Comparison of ENCODE assay signal across 20 mouse cellular contexts in genomic region chr5:71093807-71094206, GRCm38 (mm10). TPM values are rescaled to one million over a fixed set of nuclear protein-coding genes. Genes with fewer than 3 reads are reported as not detected.
A peak's percentile ranks its signal among the peaks of the same experiment; 100 is the strongest.
DNase-seq lines count a peak whose midpoint lies in the region; ATAC-seq lines count a peak whose summit lies in the region.
"Had no signal": no experiment of that assay in that cellular context is flagged by ENCODE, and none has a peak within 500 bp of the region (broad histone marks: within the 10 kb centered on the region; RNA-seq: fewer than 3 reads in every experiment).

No protein-coding gene starts in this region.

- no peak overlapping the region for H3K9ac ChIP-seq in forebrain, embryonic 14.5 days (ENCODE audit: low read length)
- no peak overlapping the region for H3K9ac ChIP-seq in forebrain, embryonic 16.5 days (replicated peaks; ENCODE audit: low read depth, low read length)
- no peak overlapping the region for H3K9ac ChIP-seq in midbrain, embryonic 14.5 days (replicated peaks; ENCODE audit: low read length)
- H3K9ac ChIP-seq in midbrain, embryonic 11.5 days (ENCODE audit: low read length), result no peak overlapping the region
- H3K9ac ChIP-seq in hindbrain, embryonic 15.5 days, result no peak overlapping the region
- H3K9ac ChIP-seq: embryonic facial prominence, embryonic 12.5 days had no signal

- H3K27ac ChIP-seq in forebrain, embryonic 14.5 days (ENCODE audit: low read depth, low read length), result no peak overlapping the region
- H3K27ac ChIP-seq in forebrain, embryonic 16.5 days (ENCODE audit: low read length), result no peak overlapping the region
- no peak overlapping the region for H3K27ac ChIP-seq in midbrain, embryonic 14.5 days (replicated peaks; ENCODE audit: low read depth, low read length)
- H3K27ac ChIP-seq in midbrain, embryonic 11.5 days (ENCODE audit: low read depth, low read length), result no peak overlapping the region
- no peak overlapping the region for H3K27ac ChIP-seq in hindbrain, embryonic 15.5 days (replicated peaks)
- H3K27ac ChIP-seq: embryonic facial prominence, embryonic 12.5 days had no signal

- no peak overlapping the region for H3K4me3 ChIP-seq in forebrain, embryonic 14.5 days (ENCODE audit: low read depth, low read length)
- no peak overlapping the region for H3K4me3 ChIP-seq in forebrain, embryonic 16.5 days (replicated peaks; ENCODE audit: low read length)
- peak overlapping the region; percentile 79 for H3K4me3 ChIP-seq in midbrain, embryonic 14.5 days (replicated peaks; ENCODE audit: low read depth, low read length)
- no peak overlapping the region for H3K4me3 ChIP-seq in midbrain, embryonic 11.5 days (ENCODE audit: low read depth, low read length)
- peak overlapping the region; percentile 80 for H3K4me3 ChIP-seq in hindbrain, embryonic 15.5 days
- H3K4me3 ChIP-seq: embryonic facial prominence, embryonic 12.5 days had no signal

- peak overlapping the region; percentile 74; the same call in 1 of the 2 replicates for H3K4me2 ChIP-seq in forebrain, embryonic 14.5 days (ENCODE audit: low read length)
- H3K4me2 ChIP-seq in forebrain, embryonic 16.5 days (ENCODE audit: low read length), result no peak overlapping the region
- peak overlapping the region; percentile 85 for H3K4me2 ChIP-seq in midbrain, embryonic 14.5 days (ENCODE audit: low read length)
- no peak overlapping the region for H3K4me2 ChIP-seq in midbrain, embryonic 11.5 days
- peak overlapping the region; percentile 71 for H3K4me2 ChIP-seq in hindbrain, embryonic 15.5 days
- H3K4me2 ChIP-seq: embryonic facial prominence, embryonic 12.5 days had no signal

- H3K36me3 ChIP-seq in forebrain, embryonic 14.5 days (ENCODE audit: control insufficient read depth, insufficient read depth, low read length), result no peaks in the 10 kb centered on the region
- no peaks in the 10 kb centered on the region for H3K36me3 ChIP-seq in forebrain, embryonic 16.5 days (ENCODE audit: control insufficient read depth, insufficient read depth)
- no peaks in the 10 kb centered on the region for H3K36me3 ChIP-seq in midbrain, embryonic 14.5 days (ENCODE audit: control insufficient read depth, insufficient read depth, low read length)
- H3K36me3 ChIP-seq in midbrain, embryonic 11.5 days (ENCODE audit: control insufficient read depth, insufficient read depth, low read length), result no peaks in the 10 kb centered on the region
- no peaks in the 10 kb centered on the region for H3K36me3 ChIP-seq in hindbrain, embryonic 15.5 days
- H3K36me3 ChIP-seq: embryonic facial prominence, embryonic 12.5 days had no signal

- peaks cover 7% of the 10 kb centered on the region; the same call in 1 of the 2 replicates for H3K4me1 ChIP-seq in forebrain, embryonic 14.5 days (ENCODE audit: control insufficient read depth, insufficient read depth, low read length)
- H3K4me1 ChIP-seq in forebrain, embryonic 16.5 days (replicated peaks; ENCODE audit: control insufficient read depth, insufficient read depth, low read length), result peaks cover 4% of the 10 kb centered on the region; the same call in 1 of the 2 replicates
- peaks cover 12% of the 10 kb centered on the region; the same call in 1 of the 2 replicates for H3K4me1 ChIP-seq in midbrain, embryonic 14.5 days (ENCODE audit: control insufficient read depth, insufficient read depth, low read length)
- H3K4me1 ChIP-seq in midbrain, embryonic 11.5 days (ENCODE audit: control insufficient read depth, insufficient read depth, low read length), result peaks cover 2% of the 10 kb centered on the region; the same call in 1 of the 2 replicates
- H3K4me1 ChIP-seq in hindbrain, embryonic 15.5 days (replicated peaks), result peaks cover 16% of the 10 kb centered on the region
- H3K4me1 ChIP-seq: embryonic facial prominence, embryonic 12.5 days had no signal

- no peaks in the 10 kb centered on the region for H3K27me3 ChIP-seq in forebrain, embryonic 14.5 days (replicated peaks; ENCODE audit: control insufficient read depth, insufficient read depth, low read length)
- no peaks in the 10 kb centered on the region for H3K27me3 ChIP-seq in forebrain, embryonic 16.5 days (replicated peaks; ENCODE audit: control insufficient read depth, insufficient read depth, low read length)
- no peaks in the 10 kb centered on the region for H3K27me3 ChIP-seq in midbrain, embryonic 14.5 days (ENCODE audit: control insufficient read depth, insufficient read depth, low read length)
- H3K27me3 ChIP-seq in midbrain, embryonic 11.5 days (ENCODE audit: control insufficient read depth, insufficient read depth, low read length), result peaks cover 2% of the 10 kb centered on the region; the same call in 1 of the 2 replicates
- H3K27me3 ChIP-seq in hindbrain, embryonic 15.5 days, result no peaks in the 10 kb centered on the region

- no peaks in the 10 kb centered on the region for H3K9me3 ChIP-seq in forebrain, embryonic 14.5 days (replicated peaks; ENCODE audit: control insufficient read depth, low read length)
- no peaks in the 10 kb centered on the region for H3K9me3 ChIP-seq in forebrain, embryonic 16.5 days (ENCODE audit: control insufficient read depth, low read length)
- no peaks in the 10 kb centered on the region for H3K9me3 ChIP-seq in midbrain, embryonic 14.5 days (ENCODE audit: control insufficient read depth, low read length)
- H3K9me3 ChIP-seq in midbrain, embryonic 11.5 days (ENCODE audit: control insufficient read depth, low read length), result no peaks in the 10 kb centered on the region
- H3K9me3 ChIP-seq in hindbrain, embryonic 15.5 days, result no peaks in the 10 kb centered on the region
- H3K9me3 ChIP-seq: embryonic facial prominence, embryonic 12.5 days had no signal

- WGBS in forebrain, embryonic 14.5 days, result 50% methylated on average over 2 of the region's 2 CpGs
- WGBS in forebrain, embryonic 16.5 days, result 50% methylated on average over 2 of the region's 2 CpGs
- WGBS in midbrain, embryonic 14.5 days, result 73% methylated on average over 2 of the region's 2 CpGs
- WGBS in midbrain, embryonic 11.5 days, result 79% methylated on average over 2 of the region's 2 CpGs
- 56% methylated on average over 2 of the region's 2 CpGs for WGBS in hindbrain, embryonic 15.5 days

- peak; percentile 64 for DNase-seq in forebrain, embryonic 14.5 days (ENCODE audit: low spot score)
- DNase-seq in midbrain, embryonic 14.5 days, result peak; percentile 69
- no peak for DNase-seq in midbrain, embryonic 11.5 days (ENCODE audit: low spot score, missing footprints)
- DNase-seq in heart, adult 9 months (ENCODE audit: low spot score in 2 of 2), result no peak
- DNase-seq in layer of hippocampus, postnatal 10 days (ENCODE audit: low spot score in 2 of 2), result no peak
- DNase-seq: cerebellum, adult 11-12 months; gastrocnemius, postnatal 10 days; heart, postnatal 14 days; kidney, postnatal 10 days; layer of hippocampus, adult 9-11 months; liver; lung, adult 18-20 months; lung, postnatal 4 days; thymus, postnatal 4 days had no signal

- ATAC-seq in forebrain, embryonic 14.5 days, result no peak
- no peak for ATAC-seq in forebrain, embryonic 16.5 days
- no peak for ATAC-seq in midbrain, embryonic 14.5 days (ENCODE audit: low FRiP score, low TSS enrichment)
- no peak for ATAC-seq in midbrain, embryonic 11.5 days (ENCODE audit: low FRiP score)
- no peak for ATAC-seq in hindbrain, embryonic 15.5 days (ENCODE audit: low FRiP score, low read depth)
- ATAC-seq: intestine, embryonic 16.5 days had no signal

RNA-seq across cellular contexts. Expression of gene Gabra2, which starts 1.8 kb away (rescaled TPM):
- polyA plus RNA-seq in forebrain, embryonic 14.5 days (2014; fragmentation: Nextera tagmentation; extraction: Ambion mirVana), result 16.4 and 26.7 TPM in 2 replicates
- 54.2 and 75.3 TPM in 2 replicates for polyA plus RNA-seq in forebrain, embryonic 16.5 days (2015; fragmentation: Nextera tagmentation; extraction: Ambion mirVana)
- 37.9 and 38.3 TPM in 2 replicates for polyA plus RNA-seq in midbrain, embryonic 14.5 days (2014; fragmentation: Nextera tagmentation; extraction: Ambion mirVana)
- 5.4 and 5.7 TPM in 2 replicates for polyA plus RNA-seq in midbrain, embryonic 11.5 days (2014; fragmentation: Nextera tagmentation; extraction: Ambion mirVana)
- 50.1 and 51.3 TPM in 2 replicates for polyA plus RNA-seq in hindbrain, embryonic 15.5 days (2015; fragmentation: Nextera tagmentation; extraction: Ambion mirVana)
- 100 to 1,000 TPM; 112 to 122 TPM for total RNA-seq in layer of hippocampus, postnatal 10 days (2021)
- total RNA-seq: ES-E14; heart, postnatal 14 days had no signal
- polyA plus RNA-seq: testis, adult 2 months had no signal

Comparison
In these comparisons a context has a peak if more than half of its experiments do, and no peak if none do; other contexts are left out.
1. DNase-seq: peak in forebrain, embryonic 14.5 days (single experiment) and midbrain, embryonic 14.5 days (single experiment); none in midbrain, embryonic 11.5 days (single experiment), heart, adult 9 months (0 of 2) and layer of hippocampus, postnatal 10 days (0 of 2).
2. H3K4me2 ChIP-seq: peak in forebrain, embryonic 14.5 days (single experiment), midbrain, embryonic 14.5 days (single experiment) and hindbrain, embryonic 15.5 days (single experiment); none in forebrain, embryonic 16.5 days (single experiment) and midbrain, embryonic 11.5 days (single experiment).
3. H3K4me3 ChIP-seq: peak in midbrain, embryonic 14.5 days (single experiment) and hindbrain, embryonic 15.5 days (single experiment); none in forebrain, embryonic 14.5 days (single experiment), forebrain, embryonic 16.5 days (single experiment) and midbrain, embryonic 11.5 days (single experiment).